Mouse (Mus musculus) layer of hippocampus, adult 11-12 months (tissue): ENCODE measurements around the gene Vps16.

Source experiments
- DNase-seq: peaks from one replicate; pipeline ENCODE4 v3.0.0; 2022; ENCODE audit warnings: low spot score

The Vps16 gene

GRCm38 (mm10) chr2:130423397-130424125 is 578 bp upstream of the Vps16 start:
- peak; percentile 83 for DNase-seq

GRCm38 (mm10) chr2:130425112-130425511 is 973 bp downstream of the Vps16 start:
- peak; percentile 18 for DNase-seq

- DNase-seq, result no peak
These were observed 5.7 kb downstream of the Vps16 start for GRCm38 (mm10) chr2:130429851-130430250.

GRCm38 (mm10) chr2:130430484-130430883 is 6.3 kb downstream of the Vps16 start:
- DNase-seq, result no peak

GRCm38 (mm10) chr2:130432157-130432556 is 8.0 kb downstream of the Vps16 start:
- DNase-seq, result no peak

- DNase-seq, result peak; percentile 73
These were observed 9.0 kb downstream of the Vps16 start for GRCm38 (mm10) chr2:130433152-130433551.

GRCm38 (mm10) chr2:130436769-130437168 is 12.6 kb downstream of the Vps16 start:
- DNase-seq, result no peak

- no peak for DNase-seq
These were observed 14.7 kb downstream of the Vps16 start for GRCm38 (mm10) chr2:130438861-130439260.

- no peak for DNase-seq
These were observed 15.8 kb downstream of the Vps16 start for GRCm38 (mm10) chr2:130439840-130440480.

GRCm38 (mm10) chr2:130442162-130442561 is 18.0 kb downstream of the Vps16 start:
- no peak for DNase-seq

- DNase-seq, result no peak
These were observed 24.3 kb downstream of the Vps16 start for GRCm38 (mm10) chr2:130448449-130448848.

- DNase-seq, result no peak
These were observed 25.1 kb downstream of the Vps16 start for GRCm38 (mm10) chr2:130449021-130449793.

GRCm38 (mm10) chr2:130449794-130450433 is 25.8 kb downstream of the Vps16 start, which contains the start of gene Ptpra:
Gene Ptpra (plus strand): TSS chr2:130450278.
- DNase-seq, result peak; percentile 92

GRCm38 (mm10) chr2:130450434-130450796 is 26.3 kb downstream of the Vps16 start:
- DNase-seq, result peak; percentile 69

GRCm38 (mm10) chr2:130451086-130451726 is 27.1 kb downstream of the Vps16 start:
- DNase-seq, result peak; percentile 32

- peak; percentile 43 for DNase-seq
These were observed 27.6 kb downstream of the Vps16 start for GRCm38 (mm10) chr2:130451727-130452090.

GRCm38 (mm10) chr2:130452266-130452665 is 28.1 kb downstream of the Vps16 start:
- no peak for DNase-seq

GRCm38 (mm10) chr2:130453421-130453820 is 29.3 kb downstream of the Vps16 start:
- DNase-seq, result peak; percentile 33

GRCm38 (mm10) chr2:130454748-130455370 is 30.7 kb downstream of the Vps16 start:
- peak; percentile 35 for DNase-seq

GRCm38 (mm10) chr2:130457871-130458270 is 33.7 kb downstream of the Vps16 start:
- no peak for DNase-seq

GRCm38 (mm10) chr2:130459576-130459975 is 35.4 kb downstream of the Vps16 start:
- DNase-seq, result no peak
